Mouse (Mus musculus) frontal cortex, postnatal 14 days (tissue): ENCODE measurements around the gene Ruvbl1.
A peak's percentile ranks its signal among the peaks of the same experiment; 100 is the strongest.

Experiments
- DNase-seq, 2 experiments: peaks; one replicate each; pipeline ENCODE4 v3.0.0; 2022; ENCODE audit warnings: low spot score in 2 of 2

Ruvbl1 gene

DNA sequence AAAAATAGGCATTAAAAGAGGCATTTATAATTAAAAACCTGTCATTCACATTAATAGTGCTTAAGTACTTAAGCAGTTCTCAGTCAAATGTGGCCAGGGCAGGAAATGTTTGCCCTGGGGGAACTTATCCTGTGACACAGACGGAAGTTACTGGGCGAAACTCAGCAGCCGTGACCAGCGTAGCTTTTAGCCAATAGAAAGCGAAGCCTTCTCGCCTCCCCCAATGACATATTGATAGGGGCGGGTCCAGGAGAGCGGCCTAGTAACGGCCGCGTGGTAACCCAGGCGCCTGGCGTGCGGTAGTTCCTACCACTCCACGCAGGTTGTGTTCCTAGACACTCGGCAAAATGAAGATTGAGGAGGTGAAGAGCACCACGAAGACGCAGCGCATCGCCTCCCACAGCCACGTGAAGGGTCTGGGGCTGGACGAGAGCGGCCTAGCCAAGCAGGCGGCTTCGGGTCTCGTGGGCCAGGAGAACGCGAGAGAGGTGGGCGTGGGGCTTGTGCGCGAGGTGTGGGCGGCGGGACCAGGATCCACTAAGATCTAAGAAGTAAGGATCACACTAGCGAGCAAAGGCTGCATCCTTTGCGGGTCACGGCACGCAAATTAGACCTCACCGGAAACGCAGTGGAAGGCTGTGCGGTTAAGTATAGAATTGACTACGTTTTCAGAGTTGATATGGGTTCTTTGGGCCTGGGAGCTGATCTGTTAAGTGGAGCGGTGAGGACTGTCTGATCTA lies at the start of gene Ruvbl1:
TSS of gene Ruvbl1 (plus strand) at position 229 of the 740 bp plus-strand sequence.
- DNase-seq = peak; percentile 87 to 89

DNA sequence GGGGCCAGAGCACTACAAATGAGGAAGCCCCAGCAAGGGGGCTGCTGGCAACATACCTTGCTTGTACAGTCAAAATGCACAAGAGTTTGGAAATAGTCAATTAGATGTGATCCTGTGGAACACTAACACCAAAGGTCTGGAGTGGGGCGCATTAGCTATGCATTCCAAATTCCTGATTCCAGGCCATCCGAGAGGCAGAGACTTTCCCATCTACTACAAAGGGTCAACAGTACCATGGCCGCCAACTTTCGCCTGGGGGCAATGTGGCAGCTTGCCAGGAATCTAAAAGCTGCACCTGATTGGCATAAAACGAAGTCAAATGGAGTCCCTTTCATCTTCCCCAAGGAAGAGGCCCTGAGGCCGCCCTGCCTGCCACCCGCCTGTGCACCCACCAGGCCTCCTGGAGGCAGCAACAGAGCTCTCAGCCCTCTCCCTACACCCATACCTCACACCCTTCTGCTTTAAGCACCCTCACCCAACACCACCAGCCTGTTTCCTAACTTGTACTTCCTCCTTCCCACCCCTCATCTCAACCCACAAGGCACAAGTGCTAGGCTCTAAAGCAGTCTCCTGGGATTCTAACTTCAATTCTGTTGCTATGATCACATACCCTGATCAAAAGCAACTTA lies 49.0 kb upstream of the Ruvbl1 start:
- no peak for DNase-seq

DNA sequence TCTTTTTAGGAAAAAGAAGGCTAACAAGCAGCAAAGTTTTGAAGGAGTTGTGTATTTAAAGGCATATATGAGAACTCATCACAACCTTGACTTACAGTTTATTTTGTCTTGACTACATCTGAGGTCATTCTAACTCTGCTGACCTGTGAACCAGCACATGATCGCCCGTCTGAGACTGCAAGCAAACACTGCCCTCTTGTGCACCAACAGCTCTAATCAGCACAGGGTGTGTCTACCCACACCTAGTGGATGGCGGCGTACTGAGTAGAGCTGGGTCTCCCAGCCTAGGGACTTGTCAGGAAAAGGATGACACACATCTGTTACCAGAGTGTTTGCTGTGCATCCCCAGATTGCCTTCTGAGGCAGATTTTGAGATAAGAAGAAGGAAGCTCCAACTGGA lies 34.0 kb upstream of the Ruvbl1 start:
- DNase-seq = no peak

DNA sequence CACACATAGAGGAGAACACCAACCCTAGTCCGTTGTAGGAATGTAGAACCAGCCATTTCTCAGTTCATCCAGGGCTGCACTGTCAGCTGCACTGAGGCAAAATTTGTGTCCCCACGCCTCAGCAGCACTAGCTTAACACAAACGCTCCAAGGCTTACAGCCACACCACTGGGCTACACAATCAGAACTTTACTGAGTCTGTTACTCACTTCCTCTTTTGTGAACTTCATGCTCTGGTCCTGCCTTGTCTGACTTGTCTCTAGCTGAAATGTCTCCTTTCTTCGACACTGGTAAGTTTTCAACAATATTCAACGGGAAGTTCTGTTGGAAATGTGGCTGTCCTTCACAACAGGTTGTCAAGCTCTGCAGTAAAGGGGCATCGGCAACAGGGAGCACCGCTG lies 29.6 kb upstream of the Ruvbl1 start:
- no peak for DNase-seq

DNA sequence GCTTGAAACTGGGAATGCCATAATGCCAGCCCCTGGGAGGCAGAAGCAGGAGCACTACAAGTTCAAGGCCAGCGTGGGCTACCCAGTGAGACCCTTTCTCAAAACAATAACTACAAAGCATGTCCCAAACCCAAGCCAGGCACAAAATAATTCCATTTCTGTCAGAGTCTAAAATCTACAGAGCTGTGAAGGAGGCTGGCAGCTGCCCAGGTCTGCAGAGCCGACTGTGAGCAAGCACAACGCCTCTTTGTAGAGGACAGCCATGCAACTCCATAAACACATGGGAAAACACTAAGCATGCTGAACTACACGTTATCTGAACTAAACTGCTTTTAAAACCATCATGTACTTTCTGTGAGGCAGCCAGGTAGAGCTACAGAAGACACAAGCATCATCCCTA lies 26.2 kb upstream of the Ruvbl1 start:
- DNase-seq = no peak

DNA sequence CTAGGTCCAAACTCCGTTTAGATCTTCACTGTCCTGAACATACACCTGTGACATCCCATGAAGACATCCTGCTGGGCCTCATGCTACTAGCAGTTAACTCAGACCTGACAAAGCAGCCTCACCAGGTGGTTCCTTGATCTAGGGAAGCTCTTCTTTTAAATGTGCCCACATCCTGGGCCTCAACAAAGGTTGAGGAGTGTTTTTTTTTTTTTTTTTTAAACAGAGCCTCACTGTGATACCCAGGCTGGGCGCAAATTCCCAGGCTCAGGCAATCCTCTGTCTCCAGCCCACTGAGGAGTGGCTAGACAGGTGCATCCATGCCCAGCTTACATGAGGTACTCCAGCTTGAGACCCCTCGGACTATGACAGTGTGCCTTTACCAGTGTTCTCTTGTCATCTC lies 22.7 kb upstream of the Ruvbl1 start:
- DNase-seq = no peak

DNA sequence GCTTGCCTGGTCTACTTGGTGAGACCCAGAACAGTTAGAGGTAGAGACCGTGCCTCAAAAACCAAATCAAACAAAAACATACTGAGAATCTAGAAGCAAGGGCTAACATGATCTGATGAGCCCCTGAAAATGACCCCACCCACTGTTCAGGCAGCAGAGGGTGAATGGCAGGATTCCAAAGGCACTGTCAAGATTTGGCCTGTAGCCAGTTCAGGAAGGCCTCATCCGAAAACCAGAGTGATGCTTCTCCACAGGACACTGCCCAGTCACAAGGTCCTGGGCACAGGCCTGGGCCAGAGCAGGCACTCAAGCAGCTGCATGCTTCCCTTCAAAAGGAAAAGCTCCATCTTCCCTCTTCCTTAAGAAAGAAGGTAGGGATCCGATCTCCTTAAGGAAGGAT lies 21.8 kb upstream of the Ruvbl1 start:
- no peak for DNase-seq

DNA sequence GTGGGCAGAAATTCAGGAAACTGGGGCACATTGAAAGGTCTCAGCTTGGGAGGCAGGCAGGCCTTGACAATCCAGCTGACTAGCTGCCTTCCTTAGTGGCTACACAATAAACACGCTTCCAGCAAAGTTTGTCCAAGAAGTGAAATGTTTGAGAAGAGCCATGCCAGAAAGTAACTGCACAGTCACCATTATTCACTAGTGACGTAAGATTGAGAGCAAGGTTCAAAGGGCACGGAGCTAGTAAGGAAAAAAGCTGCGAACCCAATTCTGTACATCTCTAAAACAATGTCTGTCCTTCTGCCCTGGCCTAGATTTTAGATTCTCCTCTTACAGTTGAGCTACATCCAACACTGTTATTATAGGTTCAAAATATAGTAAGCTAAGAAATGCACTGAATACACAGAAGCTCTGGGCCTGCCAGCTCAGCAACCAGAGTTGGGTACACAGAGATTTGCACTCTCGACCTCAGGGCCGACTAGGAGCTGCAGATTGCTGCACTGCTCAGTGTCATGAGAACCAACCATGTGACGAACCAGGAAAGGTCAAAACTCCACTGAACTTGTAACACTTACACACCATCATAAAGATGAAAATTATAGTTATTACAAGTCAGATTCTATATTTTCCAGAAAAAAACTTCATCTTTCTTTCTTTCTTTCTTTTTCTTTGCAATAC lies 21.0 kb upstream of the Ruvbl1 start:
- no peak for DNase-seq

DNA sequence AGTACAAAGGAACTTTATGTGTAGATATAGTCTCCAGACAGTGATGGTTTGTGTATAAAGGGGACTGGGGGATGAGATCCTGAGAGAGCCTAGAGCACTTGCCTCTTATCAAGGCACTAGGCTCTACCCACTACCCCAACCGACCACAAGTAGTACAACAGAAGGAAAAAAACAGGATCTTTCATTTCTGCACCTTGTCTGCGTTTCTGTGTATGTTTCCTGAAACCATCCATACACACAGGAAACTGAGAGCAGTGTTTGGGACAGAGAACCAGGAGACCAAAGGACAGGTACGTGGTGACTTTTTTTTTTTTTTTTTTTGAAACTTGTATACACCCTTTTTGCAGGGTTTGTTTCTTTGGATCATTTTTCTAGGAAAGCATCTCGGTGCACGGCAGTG lies 19.5 kb upstream of the Ruvbl1 start:
- no peak for DNase-seq

DNA sequence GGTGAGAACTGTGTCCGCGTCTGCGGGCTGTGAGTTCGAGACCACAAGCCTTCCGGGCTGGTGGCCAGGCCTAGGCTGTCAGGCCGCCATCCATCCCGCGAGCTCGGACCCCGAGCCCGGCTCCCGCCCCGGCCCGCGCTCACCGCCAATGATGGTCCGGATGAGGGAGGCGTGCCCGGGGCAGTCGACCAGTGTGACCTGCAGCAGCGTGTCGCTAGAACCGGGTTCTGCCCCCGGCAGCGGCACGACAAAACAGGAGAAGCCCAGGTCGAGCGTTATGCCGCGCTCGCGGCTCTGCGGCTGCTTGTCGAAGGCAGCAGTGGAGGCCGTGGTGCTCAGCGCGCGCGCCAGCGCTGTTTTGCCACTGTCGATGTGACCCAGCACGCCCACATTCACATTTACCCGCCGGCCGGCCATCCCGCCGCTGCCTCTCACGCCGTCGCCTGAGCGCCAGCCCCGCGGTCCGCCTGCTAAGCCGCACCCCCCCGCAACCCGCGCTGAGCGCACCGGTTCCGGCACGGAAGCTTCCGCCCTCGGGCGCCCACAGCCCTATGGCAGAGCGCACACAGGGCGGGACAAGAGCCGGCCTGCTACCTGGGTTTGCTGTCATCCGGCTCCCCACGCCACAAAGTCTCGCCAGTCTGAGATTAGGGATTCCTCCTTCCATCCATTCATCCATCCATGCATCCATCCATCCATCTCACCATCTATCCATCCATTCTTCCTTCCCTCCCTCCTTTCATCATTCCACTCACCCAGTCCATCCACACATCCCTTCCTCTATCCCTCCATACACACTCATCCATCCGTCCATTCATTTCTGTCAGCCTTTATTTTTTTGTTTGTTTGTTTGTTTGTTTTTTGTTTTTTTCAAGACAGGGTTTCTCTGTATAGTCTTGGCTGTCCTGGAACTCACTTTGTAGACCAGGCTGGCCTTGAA lies 18.9 kb upstream of the Ruvbl1 start, which contains the start of gene Eefsec:
TSS of gene Eefsec (minus strand) at position 477 of the 940 bp plus-strand sequence.
- DNase-seq = peak; percentile 53 to 73

DNA sequence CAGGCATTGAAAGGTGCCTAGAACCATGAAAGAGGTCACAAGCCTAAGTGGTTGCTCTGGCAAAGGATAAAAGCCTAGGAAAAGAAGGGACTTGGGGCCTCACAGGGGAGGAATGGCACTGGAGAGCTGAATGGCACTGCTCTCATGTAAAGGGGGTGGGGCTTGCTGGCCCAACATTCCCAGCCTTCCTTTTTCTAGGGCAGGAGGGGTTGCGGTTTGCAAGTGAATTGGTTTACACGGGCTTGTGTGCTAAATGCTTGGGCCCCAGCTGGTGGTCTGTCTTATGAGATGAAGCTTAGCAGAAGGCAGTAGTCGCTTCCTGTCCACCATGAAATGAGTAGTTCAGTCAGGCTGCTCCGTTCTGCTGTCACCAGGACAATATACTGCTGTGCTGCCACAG lies 17.8 kb upstream of the Ruvbl1 start:
- DNase-seq = no peak

DNA sequence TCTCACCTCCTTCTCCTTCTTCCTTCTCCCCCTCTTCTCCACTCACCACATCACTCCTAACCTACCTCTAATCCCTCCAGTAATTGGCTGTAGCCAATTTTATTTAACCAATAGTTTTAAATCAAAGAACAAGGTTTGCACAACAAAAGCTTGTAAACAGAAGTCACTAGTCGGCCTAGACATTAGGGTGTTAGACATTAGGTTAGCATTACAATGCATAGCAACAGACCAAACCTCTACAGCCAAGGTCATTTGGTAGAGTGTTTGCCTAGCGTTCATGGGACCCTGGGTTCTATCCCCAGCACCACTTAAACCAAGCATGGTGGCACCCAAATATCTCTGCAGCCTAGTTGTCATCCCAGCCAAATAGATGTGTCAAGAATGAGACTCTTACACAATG lies 10.7 kb upstream of the Ruvbl1 start:
- DNase-seq = no peak

DNA sequence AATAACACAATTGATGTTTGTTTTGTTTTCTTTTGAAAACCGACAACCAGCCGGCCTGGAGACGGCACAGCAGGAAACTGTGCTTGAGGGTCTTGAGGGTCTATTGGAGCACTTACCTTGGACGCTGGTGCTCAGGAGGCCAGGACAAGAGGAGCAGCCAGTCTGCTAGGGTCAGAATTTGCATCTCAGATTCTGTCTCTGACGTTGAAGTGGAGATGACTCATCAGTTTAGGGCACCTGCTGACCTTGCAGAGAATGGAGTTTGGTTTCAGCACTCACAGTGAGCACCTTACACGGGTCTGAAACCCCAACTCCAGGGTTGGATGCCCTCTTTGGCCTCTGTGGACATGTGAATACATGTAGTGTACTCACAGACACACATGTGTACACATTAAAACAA lies 4.7 kb downstream of the Ruvbl1 start:
- DNase-seq = no peak

DNA sequence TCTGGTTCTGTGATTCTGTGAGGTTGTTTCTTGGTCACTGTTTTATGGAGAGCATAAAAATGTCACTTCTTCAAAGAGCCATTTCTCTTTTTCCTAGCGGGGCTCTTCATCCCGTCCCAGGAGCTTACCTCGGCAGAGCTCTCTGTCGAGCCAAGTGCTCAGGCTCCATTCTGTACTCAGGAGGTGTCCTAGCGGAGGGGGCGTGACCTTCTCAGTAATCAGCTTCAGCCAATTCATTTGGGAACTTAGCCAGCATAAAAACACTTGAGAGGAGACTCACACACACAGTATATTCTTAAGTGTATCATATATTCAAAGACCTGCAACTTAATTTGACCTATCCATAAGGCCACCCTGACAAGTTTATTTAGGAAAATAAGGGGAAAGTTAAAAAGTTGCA lies 15.2 kb downstream of the Ruvbl1 start:
- DNase-seq = no peak

DNA sequence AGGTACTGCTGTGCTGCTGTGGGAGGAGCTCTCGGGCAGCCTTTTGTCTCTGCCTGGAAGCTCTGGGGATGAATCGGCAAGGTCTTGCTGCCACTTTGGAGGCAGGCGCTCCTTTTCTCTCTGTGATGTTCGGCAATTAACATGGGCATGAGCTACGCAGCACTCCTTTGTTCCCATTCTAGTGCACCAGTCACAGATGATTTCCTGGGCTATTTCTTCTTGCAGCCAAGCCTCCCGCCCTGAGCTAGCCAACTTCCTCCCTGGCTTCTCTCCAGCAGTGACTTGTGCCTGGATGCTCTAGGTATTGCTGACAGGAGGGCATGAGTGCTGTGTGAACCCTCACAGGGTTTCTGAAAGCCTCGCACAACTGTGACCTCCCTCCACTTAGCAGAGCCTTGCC lies 17.9 kb downstream of the Ruvbl1 start:
- no peak for DNase-seq

DNA sequence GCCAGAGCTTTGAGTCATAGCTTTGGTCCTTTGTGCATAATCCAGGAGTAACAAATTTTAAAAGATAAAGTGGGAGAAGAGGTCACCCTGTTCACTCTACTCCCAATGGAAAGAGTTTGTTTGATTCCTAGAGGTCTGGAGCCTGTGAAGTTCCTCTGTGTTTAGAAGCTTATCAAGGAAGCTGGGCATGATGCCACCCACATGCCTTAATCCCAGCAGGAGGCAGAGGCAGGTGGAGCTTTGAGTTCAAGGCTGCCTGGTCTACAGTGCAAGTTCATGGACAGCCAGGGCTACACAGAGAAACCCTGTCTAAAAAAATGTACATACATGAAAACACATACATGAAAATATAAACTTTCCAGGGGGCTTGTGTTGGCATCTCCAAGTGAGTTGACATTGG lies 18.7 kb downstream of the Ruvbl1 start:
- DNase-seq = no peak

DNA sequence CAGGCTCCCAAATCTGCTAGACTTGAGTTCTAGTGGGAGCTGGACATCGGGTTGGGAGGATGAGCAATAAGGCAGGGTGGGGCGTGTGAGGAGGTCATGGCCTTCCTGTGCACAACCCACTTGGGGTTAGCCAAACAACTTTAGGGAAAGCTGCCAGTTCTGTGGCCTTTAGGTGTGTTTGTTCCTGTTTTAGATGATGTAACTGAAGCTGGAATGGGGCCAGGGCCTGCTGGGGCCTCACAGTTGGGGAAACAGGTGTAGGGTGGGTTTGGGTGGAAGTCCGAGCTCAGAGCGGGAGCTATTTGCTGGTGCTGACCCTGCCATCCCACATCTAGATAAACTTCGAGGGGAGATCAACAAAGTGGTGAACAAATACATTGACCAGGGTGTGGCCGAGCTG lies 20.2 kb downstream of the Ruvbl1 start:
- no peak for DNase-seq

DNA sequence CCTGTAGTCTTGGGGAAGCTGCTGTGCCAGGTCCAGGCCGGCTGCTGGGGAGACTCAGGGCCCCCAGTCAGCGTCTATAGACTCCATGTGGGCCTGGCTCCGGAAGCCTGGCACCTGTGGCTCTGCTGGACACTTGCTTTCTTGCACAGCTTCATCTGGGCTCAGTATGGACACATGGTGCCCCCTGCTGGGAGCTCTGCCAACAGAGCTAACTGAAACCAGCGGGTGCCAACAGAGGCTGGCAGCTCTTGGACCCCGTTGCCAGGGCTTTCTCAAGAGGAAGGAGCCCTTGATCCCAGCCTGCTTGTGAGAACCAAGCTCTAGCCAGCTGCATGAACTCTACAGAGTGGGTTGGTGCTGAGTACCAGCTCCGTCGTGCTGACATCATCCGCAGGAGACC lies 21.7 kb downstream of the Ruvbl1 start:
- DNase-seq = peak; percentile 70 to 73

DNA sequence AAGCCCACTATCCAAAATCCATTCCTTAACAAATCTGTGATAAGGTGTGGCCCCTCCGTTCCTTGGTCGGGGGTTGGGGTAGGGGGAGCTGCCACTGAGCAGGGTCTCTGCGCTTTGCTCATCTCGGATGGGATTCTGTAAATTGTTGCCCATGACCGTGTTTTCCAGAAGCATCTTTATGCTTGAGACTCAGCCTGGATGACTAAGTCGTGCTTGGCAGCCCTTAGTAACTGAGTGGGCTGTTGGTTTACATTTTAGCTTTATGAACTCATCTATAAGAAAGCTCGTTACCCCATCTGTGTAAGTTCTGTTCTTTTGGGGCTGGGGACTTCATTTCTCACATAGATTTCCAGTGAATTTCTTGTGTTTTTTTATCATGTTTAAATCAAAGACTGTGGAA lies 23.8 kb downstream of the Ruvbl1 start:
- DNase-seq = no peak

DNA sequence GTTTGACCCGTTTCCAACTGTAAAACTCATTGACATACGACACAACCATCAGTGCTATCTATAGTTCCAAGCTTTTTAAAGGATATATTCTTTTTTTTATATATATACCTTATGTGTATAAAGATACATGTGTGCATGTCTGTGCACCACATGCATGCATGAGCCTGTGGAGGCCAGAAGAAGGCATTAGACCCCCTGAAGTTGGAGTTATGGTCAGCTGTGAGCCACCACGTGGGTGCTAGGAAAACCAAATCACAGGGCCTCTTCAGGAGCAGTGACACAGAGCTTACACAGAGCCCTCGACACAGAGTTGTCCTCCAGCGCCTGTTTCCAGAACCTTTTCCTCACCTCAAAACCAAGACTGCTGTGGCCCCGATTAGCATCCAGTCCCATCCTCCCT lies 24.6 kb downstream of the Ruvbl1 start:
- no peak for DNase-seq

DNA sequence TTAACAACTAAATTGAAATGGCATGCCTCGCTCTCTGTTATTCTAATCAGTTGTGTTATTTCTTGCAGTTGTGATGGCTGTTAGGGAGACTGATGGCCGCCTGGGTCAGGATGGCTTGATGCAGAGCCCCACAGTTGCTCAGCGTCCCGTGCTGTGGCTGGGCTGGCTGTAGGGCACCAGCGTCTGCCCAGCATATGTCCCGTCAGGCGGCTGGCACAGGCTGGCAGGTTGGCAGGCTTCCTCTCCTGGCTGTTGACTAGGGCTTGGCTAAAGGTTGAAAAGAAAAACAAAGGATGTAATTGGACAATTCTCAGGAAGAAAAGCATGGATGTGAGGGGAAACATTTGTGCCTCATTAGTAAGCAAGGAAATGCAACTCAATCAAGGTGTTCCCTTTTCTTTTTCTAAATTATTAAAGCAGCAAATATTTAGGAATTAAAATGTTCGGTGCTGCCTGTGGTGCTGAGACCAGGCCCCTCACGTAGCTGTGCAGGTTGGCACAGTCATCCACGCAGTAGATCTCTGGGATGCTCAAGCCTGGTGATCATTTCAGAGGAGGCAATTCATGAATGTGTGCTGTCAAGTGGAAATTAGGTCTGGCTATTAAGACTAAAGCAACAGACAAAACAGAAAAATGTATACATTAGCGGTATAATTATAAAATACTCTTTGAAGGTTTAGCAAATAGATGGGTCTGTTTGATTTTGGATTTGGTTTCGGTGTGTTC lies 25.6 kb downstream of the Ruvbl1 start:
- no peak for DNase-seq
